Mouse (Mus musculus): Measurements from ENCODE around the gene Frmd4a. TPM values are rescaled to one million over a fixed set of nuclear protein-coding genes. Genes with fewer than 3 reads are reported as not detected.
"Not testable (repeated sequence)": the region's sequence is repeated elsewhere in the genome, so short reads cannot be mapped to it uniquely, and the experiment has no call there.

Gene Frmd4a
- total RNA-seq, 2 experiments from 2014 or later = 64.6 to 86.7 TPM

GRCm38 (mm10) chr2:4326241-4327010 is 308.9 kb downstream of the Frmd4a start:
- DNase-seq (ENCODE audit: extremely low spot score in 1 of 2, low spot score in 1 of 2) = no peak

GRCm38 (mm10) chr2:4327011-4327340 is 309.5 kb downstream of the Frmd4a start:
- DNase-seq (ENCODE audit: extremely low spot score in 1 of 2, low spot score in 1 of 2) = no peak

- DNase-seq (ENCODE audit: extremely low spot score in 1 of 2, low spot score in 1 of 2) = no peak
These were observed 314.9 kb downstream of the Frmd4a start for GRCm38 (mm10) chr2:4332441-4332840.

GRCm38 (mm10) chr2:4334201-4334600 is 316.7 kb downstream of the Frmd4a start:
- no peak for DNase-seq (ENCODE audit: extremely low spot score in 1 of 2, low spot score in 1 of 2)

GRCm38 (mm10) chr2:4334936-4335335 is 317.4 kb downstream of the Frmd4a start:
- no peak for DNase-seq (ENCODE audit: extremely low spot score in 1 of 2, low spot score in 1 of 2)

- no peak for DNase-seq (ENCODE audit: extremely low spot score in 1 of 2, low spot score in 1 of 2)
These were observed 318.4 kb downstream of the Frmd4a start for GRCm38 (mm10) chr2:4335881-4336280.

GRCm38 (mm10) chr2:4338290-4338689 is 320.8 kb downstream of the Frmd4a start:
- DNase-seq (ENCODE audit: extremely low spot score in 1 of 2, low spot score in 1 of 2) = not testable (repeated sequence)

GRCm38 (mm10) chr2:4339128-4339527 is 321.6 kb downstream of the Frmd4a start:
- no peak for DNase-seq (ENCODE audit: extremely low spot score in 1 of 2, low spot score in 1 of 2)

GRCm38 (mm10) chr2:4339530-4340218 is 322.2 kb downstream of the Frmd4a start:
- DNase-seq (ENCODE audit: extremely low spot score in 1 of 2, low spot score in 1 of 2) = no peak

- DNase-seq (ENCODE audit: extremely low spot score in 1 of 2, low spot score in 1 of 2) = no peak
These were observed 322.9 kb downstream of the Frmd4a start for GRCm38 (mm10) chr2:4340378-4340777.

- DNase-seq (ENCODE audit: extremely low spot score in 1 of 2, low spot score in 1 of 2) = no peak
These were observed 323.6 kb downstream of the Frmd4a start for GRCm38 (mm10) chr2:4341141-4341540.

GRCm38 (mm10) chr2:4342005-4342404 is 324.5 kb downstream of the Frmd4a start:
- no peak for DNase-seq (ENCODE audit: extremely low spot score in 1 of 2, low spot score in 1 of 2)

GRCm38 (mm10) chr2:4344411-4344810 is 326.9 kb downstream of the Frmd4a start:
- DNase-seq (ENCODE audit: extremely low spot score in 1 of 2, low spot score in 1 of 2) = no peak

GRCm38 (mm10) chr2:4346232-4346631 is 328.7 kb downstream of the Frmd4a start:
- no peak for DNase-seq (ENCODE audit: extremely low spot score in 1 of 2, low spot score in 1 of 2)

- no peak for DNase-seq (ENCODE audit: extremely low spot score in 1 of 2, low spot score in 1 of 2)
These were observed 329.4 kb downstream of the Frmd4a start for GRCm38 (mm10) chr2:4346953-4347352.

- DNase-seq (ENCODE audit: extremely low spot score in 1 of 2, low spot score in 1 of 2) = no peak
These were observed 330.3 kb downstream of the Frmd4a start for GRCm38 (mm10) chr2:4347782-4348181.

GRCm38 (mm10) chr2:4348509-4348908 is 331.0 kb downstream of the Frmd4a start:
- no peak for DNase-seq (ENCODE audit: extremely low spot score in 1 of 2, low spot score in 1 of 2)

GRCm38 (mm10) chr2:4356812-4357384 is 339.4 kb downstream of the Frmd4a start:
- DNase-seq (ENCODE audit: extremely low spot score in 1 of 2, low spot score in 1 of 2) = no peak

- no peak for DNase-seq (ENCODE audit: extremely low spot score in 1 of 2, low spot score in 1 of 2)
These were observed 344.7 kb downstream of the Frmd4a start for GRCm38 (mm10) chr2:4361981-4362834.

- DNase-seq (ENCODE audit: extremely low spot score in 1 of 2, low spot score in 1 of 2) = no peak
These were observed 347.4 kb downstream of the Frmd4a start for GRCm38 (mm10) chr2:4364908-4365307.

GRCm38 (mm10) chr2:4368544-4368943 is 351.0 kb downstream of the Frmd4a start:
- no peak for DNase-seq (ENCODE audit: extremely low spot score in 1 of 2, low spot score in 1 of 2)

All from layer of hippocampus, postnatal 25 days (tissue).